Mouse (Mus musculus): ENCODE measurements around the gene Ing5. TPM values are rescaled to one million over a fixed set of nuclear protein-coding genes. Genes with fewer than 3 reads are reported as not detected.

Ing5 gene
- total and polyA plus RNA-seq, 3 experiments, result 13.7 to 18.7 (median 16.2) TPM

GRCm38 (mm10) chr1:93755618-93756017 lies 48.1 kb upstream of the Ing5 start:
- H3K27me3 ChIP-seq (replicated peaks), result no peaks in the 10 kb centered on the region
- no peak for DNase-seq (ENCODE audit: extremely low read depth)
- dilution Hi-C loops (cut with MboI; ENCODE audit: extremely low pct_ligation_motif_present, extremely low pct_unique_long_range_greater_than_20kb, low sequenced_read_pairs), result no loop called here
- H3K79me2 ChIP-seq (replicated peaks; ENCODE audit: control insufficient read depth, extremely low read depth, insufficient read depth, poor library complexity, severe bottlenecking), result peaks cover 53% of the 10 kb centered on the region
- no peaks in the 10 kb centered on the region for H3K9me3 ChIP-seq (replicated peaks; ENCODE audit: low read length)
- in situ Hi-C loops (cut with MboI; ENCODE audit: low pct_ligation_motif_present, low pct_unique_long_range_greater_than_20kb, low sequenced_read_pairs), result no loop called here
- peak overlapping the region; percentile 79 for H3K9ac ChIP-seq (ENCODE audit: insufficient read depth, low read depth)
- TF ChIP-seq ZNF384 (IDR thresholded peaks at IDR 0.05; ENCODE audit: low read depth, low read length) (peak; percentile 35; the same call in 1 of the 2 replicates), MAFK (IDR thresholded peaks at IDR 0.05; ENCODE audit: insufficient replicate concordance, low read length) (no peak), ZC3H11A (IDR thresholded peaks at IDR 0.05; ENCODE audit: low read depth, low read length) (no peak), TBP (conservative IDR thresholded peaks at IDR 0.05; ENCODE audit: low read depth, low read length) (no peak), ETS1 (conservative IDR thresholded peaks at IDR 0.05; ENCODE audit: low read depth, low read length) (no peak), RAD21 (IDR thresholded peaks at IDR 0.05; ENCODE audit: low read depth, low read length) (no peak), NRF1 (IDR thresholded peaks at IDR 0.05; ENCODE audit: low read depth, low read length) (no peak), TCF12 (IDR thresholded peaks at IDR 0.05; ENCODE audit: low read depth, low read length) (no peak), UBTF (IDR thresholded peaks at IDR 0.05; ENCODE audit: low read depth, low read length) (no peak)
- H3K4me3 ChIP-seq (replicated peaks in 1 of 3; ENCODE audit: low read depth in 2 of 3, low read length in 2 of 3, poor library complexity in 1 of 3), result peak overlapping the region; percentile 85 to 95 (median 88)
- peaks cover under 1 to 13% of the 10 kb centered on the region in 2 experiments for H3K36me3 ChIP-seq (replicated peaks in 1 of 2; ENCODE audit: control insufficient read depth in 1 of 2, insufficient read depth in 1 of 2, low read length in 1 of 2)
- H3K4me1 ChIP-seq (ENCODE audit: control insufficient read depth in 1 of 2, insufficient read depth in 2 of 2), result peaks cover 8 to 43% of the 10 kb centered on the region in 2 experiments; a peak in 3 of 4 replicates
- peak overlapping the region; percentile 97 for H3K4me2 ChIP-seq (ENCODE audit: insufficient read depth, low read depth, poor library complexity, severe bottlenecking)
- no peak overlapping the region for H3K27ac ChIP-seq (ENCODE audit: insufficient read depth, low read depth)

DNA sequence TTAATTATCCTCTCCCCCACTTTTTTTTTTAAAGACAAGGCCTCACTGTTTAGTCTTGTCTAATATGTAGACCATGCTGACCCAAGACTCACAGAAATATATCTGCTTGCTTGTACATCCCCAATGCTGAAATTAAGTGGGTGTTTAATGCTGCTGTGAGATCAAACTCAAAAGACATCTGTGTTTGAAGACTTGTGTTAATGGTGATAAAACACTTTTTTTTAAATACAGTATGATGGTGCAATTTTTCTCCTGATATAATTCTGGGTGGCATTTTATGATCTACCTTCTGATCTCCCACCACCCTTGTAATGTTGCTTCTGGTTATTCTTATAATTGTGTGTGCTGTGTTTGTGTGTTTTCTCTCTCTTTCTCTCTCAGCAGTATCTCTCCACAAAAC lies 47.6 kb upstream of the Ing5 start:
- TF ChIP-seq MEF2A (IDR thresholded peaks at IDR 0.05; ENCODE audit: borderline replicate concordance, low read depth, low read length), result no peak
- TF ChIP-seq TCF12 (IDR thresholded peaks at IDR 0.05; ENCODE audit: low read depth, low read length), result no peak
- TF ChIP-seq CHD2 (IDR thresholded peaks at IDR 0.05; ENCODE audit: low read length), result no peak
- no peak for TF ChIP-seq ZC3H11A (IDR thresholded peaks at IDR 0.05; ENCODE audit: low read depth, low read length)
- no peak for TF ChIP-seq POLR2A (IDR thresholded peaks at IDR 0.05; ENCODE audit: low read depth, low read length)
- TF ChIP-seq RAD21 (IDR thresholded peaks at IDR 0.05; ENCODE audit: low read depth, low read length), result no peak
- TF ChIP-seq MXI1 (IDR thresholded peaks at IDR 0.05; ENCODE audit: low read depth, low read length), result no peak
- no peak for TF ChIP-seq MAZ (IDR thresholded peaks at IDR 0.05; ENCODE audit: low read depth, low read length)
- H3K9ac ChIP-seq (ENCODE audit: insufficient read depth, low read depth), result no peak overlapping the region; the same call in 1 of the 2 replicates
- dilution Hi-C loops (cut with MboI; ENCODE audit: extremely low pct_ligation_motif_present, extremely low pct_unique_long_range_greater_than_20kb, low sequenced_read_pairs), result no loop called here
- no peaks in the 10 kb centered on the region for H3K27me3 ChIP-seq (replicated peaks)
- peaks cover 0 to 13% of the 10 kb centered on the region in 2 experiments for H3K36me3 ChIP-seq (replicated peaks in 1 of 2; ENCODE audit: control insufficient read depth in 1 of 2, insufficient read depth in 1 of 2, low read length in 1 of 2)
- no peak for DNase-seq (ENCODE audit: extremely low read depth)
- in situ Hi-C loops (cut with MboI; ENCODE audit: low pct_ligation_motif_present, low pct_unique_long_range_greater_than_20kb, low sequenced_read_pairs), result no loop called here
- H3K4me1 ChIP-seq (ENCODE audit: control insufficient read depth in 1 of 2, insufficient read depth in 2 of 2), result peaks cover 8 to 43% of the 10 kb centered on the region in 2 experiments; a peak in 3 of 4 replicates
- peaks cover 53% of the 10 kb centered on the region for H3K79me2 ChIP-seq (replicated peaks; ENCODE audit: control insufficient read depth, extremely low read depth, insufficient read depth, poor library complexity, severe bottlenecking)
- no peak overlapping the region for H3K4me3 ChIP-seq (replicated peaks in 1 of 3; ENCODE audit: low read depth in 2 of 3, low read length in 2 of 3, poor library complexity in 1 of 3)
- no peak overlapping the region for H3K27ac ChIP-seq (ENCODE audit: insufficient read depth, low read depth)
- H3K4me2 ChIP-seq (ENCODE audit: insufficient read depth, low read depth, poor library complexity, severe bottlenecking), result no peak overlapping the region
- H3K9me3 ChIP-seq (replicated peaks; ENCODE audit: low read length), result no peaks in the 10 kb centered on the region

Measured in CH12.LX (cell line).